Mouse (Mus musculus): ENCODE results near the gene Ints6.

DNA sequence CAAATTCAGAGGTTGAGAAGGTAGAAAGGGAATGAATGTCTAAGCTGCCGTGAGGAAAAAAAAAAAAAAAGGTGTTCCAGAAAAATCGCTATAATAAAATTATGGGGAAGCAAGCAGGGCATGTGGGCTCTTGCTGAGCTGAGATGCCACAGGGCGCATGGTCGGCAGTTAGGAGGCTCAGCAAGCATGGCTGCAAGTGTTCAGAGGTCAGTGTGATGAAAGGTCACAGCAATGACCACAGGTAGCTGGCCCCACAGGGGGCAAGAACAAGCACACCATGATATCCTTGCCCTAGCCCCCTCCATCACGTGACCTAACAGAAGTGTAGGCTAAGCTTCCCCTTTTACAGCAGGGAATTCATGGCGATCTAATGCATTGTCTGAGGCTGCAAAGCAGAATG lies 12.8 kb upstream of the Ints6 start:
- TF ChIP-seq CTCF (IDR thresholded peaks at IDR 0.05; ENCODE audit: borderline replicate concordance, control insufficient read depth, extremely low read depth, insufficient read depth, low read length, poor library complexity) (no peak), POLR2A (IDR thresholded peaks at IDR 0.05; ENCODE audit: control insufficient read depth, extremely low read depth, insufficient read depth, low read length, poor library complexity) (no peak)

Measured in thymus, adult 2 months (tissue).